Mouse (Mus musculus) ES-Bruce4 (cell line): ENCODE data around the gene Caly.

ENCODE experiments used
- CTCF ChIP-seq: IDR thresholded peaks from one replicate; pipeline ENCODE4 v1.8.1; 2011; ENCODE audit warnings: low read depth, low read length
- EP300 ChIP-seq: IDR thresholded peaks from 2 replicates; pipeline ENCODE4 v1.6.1; 2011; ENCODE audit warnings: low read depth, low read length; ENCODE audit not compliant: insufficient read depth
- POLR2A ChIP-seq: IDR thresholded peaks from one replicate; pipeline ENCODE4 v1.8.1; 2011; ENCODE audit warnings: low read length; ENCODE audit not compliant: insufficient read depth

DNA sequence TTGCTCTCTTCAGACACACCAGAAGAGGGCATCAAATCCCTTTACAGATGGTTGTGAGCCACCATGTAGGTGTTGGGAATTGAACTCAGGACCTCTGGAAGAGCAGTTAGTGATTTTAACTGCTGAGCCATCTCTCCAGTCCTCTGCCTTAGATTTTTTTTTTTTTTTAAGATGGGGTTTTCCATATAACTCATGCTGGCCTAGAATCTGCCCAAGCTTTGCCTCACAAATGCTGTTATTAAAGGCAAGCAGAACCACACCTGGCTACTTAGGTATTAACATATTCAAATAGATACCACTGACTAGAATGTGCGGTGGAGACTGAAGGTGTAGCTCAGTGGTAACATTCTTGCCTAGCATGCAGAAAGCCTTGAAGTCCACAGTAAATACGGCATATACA, 38.1 kb upstream of the Caly start:
- TF ChIP-seq CTCF (no peak), POLR2A (no peak), EP300 (no peak)
